Mouse (Mus musculus): ENCODE results near the gene Kif5a.

DNA sequence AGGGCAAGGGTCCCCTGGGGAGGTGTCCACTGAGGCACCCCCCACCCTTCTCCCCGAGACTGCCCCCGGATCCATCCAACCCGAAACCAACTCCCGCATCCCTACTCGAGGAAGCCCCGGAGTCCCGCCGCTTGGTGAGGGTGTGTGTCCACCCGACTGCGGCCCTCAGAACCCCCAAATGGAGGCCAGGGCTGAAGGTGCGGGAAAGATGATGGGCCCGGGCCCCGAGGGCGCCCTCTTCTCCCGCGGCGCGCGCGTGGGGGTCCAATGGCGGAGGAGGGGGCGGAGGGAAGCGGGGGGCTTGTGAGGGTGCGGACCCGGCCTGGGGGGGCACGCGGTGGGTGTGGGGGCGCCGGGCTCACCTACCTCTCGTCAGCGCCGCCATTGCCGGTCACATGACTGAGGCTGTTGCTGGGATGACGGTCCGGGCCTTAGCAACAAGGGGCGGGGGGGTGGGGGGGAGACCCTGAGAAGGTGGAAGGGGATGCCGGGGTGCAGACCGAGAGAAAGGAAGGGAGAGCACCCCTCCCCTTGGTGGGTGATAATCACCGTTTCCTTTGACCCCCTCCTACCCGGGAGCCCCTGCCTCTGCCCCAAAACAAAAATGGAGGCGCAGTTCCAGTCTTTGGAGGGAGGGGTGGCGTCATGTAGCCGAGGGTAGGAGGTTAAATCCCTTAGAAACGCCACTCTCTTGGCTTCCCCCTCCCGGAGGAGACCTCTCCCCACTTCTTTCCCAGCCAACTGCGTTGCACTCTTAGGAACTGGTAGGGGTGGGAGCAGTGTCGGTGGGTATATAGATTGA is 67.6 kb downstream of the Kif5a start, which contains the start of gene Dtx3:
- TF ChIP-seq CTCF (IDR thresholded peaks at IDR 0.05; ENCODE audit: low read depth) (no peak), EP300 (IDR thresholded peaks at IDR 0.05; ENCODE audit: low read depth) (no peak)

All from liver, postnatal 0 days (tissue).